Mouse (Mus musculus) B cell, adult 2 months (primary cell): ENCODE results near the gene Hacl1.

Experiments
- DNase-seq, 2 experiments: peaks; one replicate each; pipeline ENCODE4 v3.0.0; 2022

The Hacl1 gene

DNA sequence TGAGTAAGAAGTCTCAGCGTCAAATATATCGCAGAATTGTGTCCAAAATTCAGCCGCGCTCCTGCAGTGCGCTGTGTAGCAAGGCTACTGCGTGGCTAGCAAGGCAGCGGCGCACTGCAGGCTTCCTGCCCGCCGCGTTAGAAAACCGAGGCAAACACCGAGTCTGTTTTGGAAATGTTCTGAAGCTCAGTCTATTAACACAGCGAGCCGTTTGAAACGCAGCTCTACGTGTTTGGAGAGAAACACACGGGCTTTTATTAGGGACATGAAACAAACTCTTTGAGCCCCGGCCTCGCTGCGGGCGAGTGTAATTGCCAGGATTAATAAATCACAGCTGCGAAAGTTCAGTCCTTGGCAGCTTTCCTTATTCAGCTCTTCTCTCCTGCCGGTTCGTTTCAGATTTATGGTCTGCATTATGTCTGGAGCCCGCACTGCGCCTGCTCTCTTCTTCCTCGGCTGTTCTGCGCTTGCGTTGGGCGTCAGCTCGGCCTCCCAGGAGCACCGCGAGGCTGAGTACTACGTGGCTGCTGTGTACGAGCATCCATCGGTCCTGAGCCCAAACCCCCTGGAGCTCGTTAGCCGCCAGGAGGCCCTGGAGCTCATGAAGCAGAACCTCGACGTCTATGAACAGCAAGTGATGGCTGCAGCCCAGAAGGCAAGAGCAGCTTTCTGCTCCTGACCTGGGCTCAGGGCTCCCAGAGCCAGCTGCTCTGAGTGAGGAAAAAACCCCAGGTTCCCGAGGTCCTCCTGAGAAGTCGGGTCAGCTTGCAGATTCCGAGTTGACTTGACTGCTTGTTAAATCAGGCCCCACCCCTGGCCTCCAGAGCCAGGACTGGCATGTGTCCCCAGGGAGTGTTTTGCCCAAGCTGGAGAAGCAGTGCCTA lies 20.8 kb upstream of the Hacl1 start:
- peak; percentile 71 to 73 for DNase-seq

GRCm38 (mm10) chr14:31660312-31661093 lies 19.4 kb upstream of the Hacl1 start:
- no peak for DNase-seq

DNA sequence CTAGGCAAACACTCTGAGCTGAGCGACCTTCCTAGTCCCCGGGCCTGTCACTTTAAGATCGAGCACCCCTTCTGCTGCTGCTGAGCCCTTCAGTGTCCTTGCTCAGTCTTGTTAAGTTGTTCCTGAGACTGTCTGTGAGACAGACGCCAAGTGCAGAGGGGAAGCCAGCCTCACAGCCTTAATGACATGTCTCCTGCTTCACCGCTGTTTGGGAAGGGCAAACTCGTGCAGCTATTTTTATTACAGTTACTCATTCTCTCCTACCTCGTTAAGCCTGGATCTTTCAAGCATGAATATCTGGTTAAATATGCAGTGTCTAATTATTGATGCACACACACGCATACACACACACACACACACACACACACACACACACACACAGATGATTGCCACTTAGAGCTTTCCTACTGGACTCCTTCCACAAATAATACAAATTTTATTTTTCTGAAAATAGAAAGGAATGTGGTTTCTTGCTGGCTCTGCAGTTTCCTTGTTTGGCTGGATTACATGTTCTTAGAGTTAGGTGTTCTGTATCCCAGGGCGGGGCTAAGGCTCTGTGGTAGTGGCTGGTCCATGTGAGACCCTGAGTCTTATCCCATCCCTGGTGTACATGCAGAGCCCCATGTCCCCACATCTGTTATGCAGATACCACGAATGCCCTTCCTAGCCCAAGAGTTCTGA lies 18.6 kb upstream of the Hacl1 start:
- no peak for DNase-seq

- DNase-seq = no peak
Measured at GRCm38 (mm10) chr14:31658126-31658680, 17.1 kb upstream of the Hacl1 start.

- peak; percentile 83 to 84 for DNase-seq
Measured at GRCm38 (mm10) chr14:31656857-31657645, 16.0 kb upstream of the Hacl1 start.

- DNase-seq = no peak
Measured at GRCm38 (mm10) chr14:31656386-31656785, 15.3 kb upstream of the Hacl1 start.

- no peak for DNase-seq
Measured at GRCm38 (mm10) chr14:31655406-31655805, 14.3 kb upstream of the Hacl1 start.

GRCm38 (mm10) chr14:31654816-31655215 lies 13.7 kb upstream of the Hacl1 start:
- DNase-seq = no peak

GRCm38 (mm10) chr14:31653101-31653875 lies 12.2 kb upstream of the Hacl1 start:
- no peak for DNase-seq

DNA sequence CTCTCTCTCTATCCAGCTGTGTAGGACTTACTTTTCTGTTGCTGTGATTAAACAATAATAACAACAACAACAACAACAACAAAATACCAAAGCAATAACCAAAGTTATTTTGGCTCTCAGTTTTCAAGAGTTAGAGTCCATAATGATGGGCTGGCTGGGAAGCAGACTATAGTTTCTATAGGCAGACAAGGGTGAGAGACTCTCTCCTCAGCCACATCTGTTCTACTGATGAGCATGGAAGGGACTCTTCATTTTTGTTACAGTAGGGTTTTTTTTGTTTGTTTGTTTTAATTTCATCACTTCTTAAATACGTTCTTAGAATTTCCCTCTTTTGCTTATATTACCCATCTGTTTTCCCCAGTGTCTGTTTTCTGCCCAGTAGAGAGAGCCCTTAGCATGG lies 11.5 kb upstream of the Hacl1 start:
- no peak for DNase-seq

DNA sequence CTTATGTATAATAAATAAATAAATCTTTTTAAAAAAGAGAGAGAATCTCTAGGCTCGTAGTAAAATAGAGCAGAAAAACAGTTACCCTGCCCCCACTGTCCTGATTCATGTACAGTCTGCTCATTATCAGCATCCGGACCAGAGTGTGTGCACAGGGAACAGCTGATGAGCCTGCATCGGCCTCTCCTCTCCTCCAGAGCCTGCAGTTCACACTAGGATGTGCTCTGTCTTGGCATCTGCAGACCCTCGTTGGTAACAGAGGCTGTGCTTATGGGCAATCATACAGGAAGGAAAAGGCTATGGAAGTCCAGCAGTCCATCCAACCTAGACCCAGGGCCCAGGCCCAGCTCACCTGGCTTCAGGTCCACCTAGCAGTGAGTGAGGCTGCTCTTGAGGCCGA lies 11.0 kb upstream of the Hacl1 start:
- no peak for DNase-seq

- DNase-seq = no peak
Measured at GRCm38 (mm10) chr14:31651206-31651605, 10.1 kb upstream of the Hacl1 start.

DNA sequence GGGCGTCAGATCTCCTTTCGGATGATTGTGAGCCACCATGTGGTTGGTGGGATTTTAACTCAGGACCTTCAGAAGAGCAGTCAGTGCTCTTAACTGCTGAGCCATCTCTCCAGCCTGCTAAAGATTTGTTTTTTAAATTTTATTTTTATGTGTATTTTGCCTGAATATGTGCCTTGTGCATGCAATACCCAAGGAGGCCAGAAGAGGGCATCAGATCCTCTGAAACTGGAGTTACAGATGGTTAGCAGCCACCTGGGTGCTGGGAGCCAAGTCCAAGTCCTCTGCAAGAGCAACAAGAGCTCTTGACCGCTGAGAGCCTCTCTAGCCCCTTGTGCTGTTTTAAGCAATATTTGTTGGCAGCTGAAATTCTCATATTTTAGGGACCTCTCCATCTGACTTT lies 9.3 kb upstream of the Hacl1 start:
- DNase-seq = peak; percentile 48 to 51

DNA sequence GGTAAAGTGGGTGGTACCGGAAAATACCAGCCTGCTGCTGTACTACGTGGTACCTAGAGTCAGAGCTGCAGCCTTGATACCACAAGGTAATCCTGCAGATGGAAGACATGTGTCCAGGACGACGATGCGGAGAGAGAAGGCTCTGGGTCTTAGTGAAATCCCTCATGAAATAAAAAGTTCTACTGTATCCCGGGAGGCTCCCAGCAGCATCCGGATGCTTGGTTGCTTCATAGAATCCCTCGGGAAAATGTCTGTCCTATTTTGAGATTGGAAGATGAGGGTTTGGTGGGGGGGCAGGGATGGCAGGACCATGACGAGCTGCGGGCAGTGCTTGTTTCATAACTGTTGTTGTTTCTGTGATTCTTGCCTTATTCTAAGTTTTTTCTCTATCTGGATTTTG lies 6.9 kb upstream of the Hacl1 start:
- no peak for DNase-seq

DNA sequence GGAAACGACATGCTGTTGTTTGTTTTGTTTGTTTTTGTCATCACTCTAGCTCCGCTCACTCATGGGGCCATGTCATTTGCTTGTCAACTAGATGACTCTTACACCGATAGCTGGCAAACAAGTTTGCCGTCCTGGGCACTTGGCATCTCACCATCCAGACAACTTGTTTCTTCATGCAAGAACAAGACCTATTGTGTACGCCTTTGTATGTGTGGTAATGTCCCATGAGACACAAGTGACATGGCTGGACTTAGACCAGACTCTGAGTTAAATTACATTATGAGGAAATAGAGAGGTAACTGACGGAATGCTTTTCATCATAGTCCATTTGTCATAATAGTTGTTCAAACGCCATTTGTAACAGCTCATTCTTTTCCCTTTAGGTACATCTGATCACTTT lies 4.8 kb upstream of the Hacl1 start:
- DNase-seq = no peak

DNA sequence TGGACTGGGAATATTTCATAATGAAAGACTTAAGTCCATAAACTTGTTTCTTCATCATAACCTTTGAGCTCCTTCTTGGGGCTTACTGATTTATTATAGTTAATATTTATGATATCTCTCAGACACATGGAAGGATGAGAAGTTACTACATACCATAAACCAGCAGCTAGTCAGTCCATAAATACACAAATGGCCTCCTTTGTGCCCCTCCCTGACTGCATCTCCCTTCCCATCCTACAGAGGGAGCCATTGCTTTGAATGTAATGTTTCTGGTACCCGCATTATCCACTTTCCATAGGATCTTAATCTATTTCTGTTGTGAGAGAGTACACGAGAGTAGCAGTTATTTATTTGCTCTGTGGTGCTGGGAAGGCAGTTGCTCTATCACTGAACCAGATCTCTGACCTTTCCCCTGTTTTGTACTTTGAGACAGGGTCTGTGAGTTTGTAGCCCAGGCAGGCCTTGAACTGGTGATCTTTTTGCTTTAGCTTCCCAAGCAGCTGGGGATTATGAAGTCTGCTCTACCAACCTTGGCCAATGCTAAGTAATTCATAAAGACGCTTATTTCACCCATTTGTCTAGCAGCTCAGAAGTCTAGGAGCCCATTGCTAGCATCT lies 4.0 kb upstream of the Hacl1 start:
- peak; percentile 30 to 44 for DNase-seq

- DNase-seq = no peak
Measured at GRCm38 (mm10) chr14:31644183-31644830, 3.2 kb upstream of the Hacl1 start.

DNA sequence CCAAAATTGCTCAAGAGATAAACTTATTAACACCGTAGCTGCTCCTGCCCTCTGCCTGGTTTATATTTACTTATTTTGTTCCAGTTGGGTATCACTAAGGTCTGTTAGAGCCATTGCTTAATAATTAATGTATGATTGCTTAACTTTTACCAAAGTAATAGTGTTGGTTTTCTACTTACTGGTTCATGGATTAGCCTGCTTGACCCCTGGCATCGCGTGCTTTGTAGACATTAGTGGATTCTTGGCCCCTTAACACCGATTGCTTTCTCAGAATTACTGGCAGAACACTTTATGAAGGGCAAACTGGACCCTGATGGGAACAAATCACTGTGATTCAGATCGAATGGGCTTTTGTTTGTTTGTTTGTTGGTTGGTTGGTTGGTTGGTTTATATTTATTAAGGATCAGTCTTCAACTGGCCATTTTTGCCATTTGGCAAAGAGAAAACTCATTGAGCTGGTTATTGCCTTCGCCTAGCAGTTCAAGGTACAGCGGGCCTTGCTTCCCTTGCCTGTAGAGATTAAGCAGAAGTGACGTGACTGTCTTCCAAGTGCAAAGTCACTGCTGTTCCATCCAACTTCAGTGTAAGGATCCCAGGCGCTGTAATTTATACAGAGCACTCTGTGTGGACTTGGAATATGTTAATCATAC lies 545 bp upstream of the Hacl1 start:
- DNase-seq = no peak

- DNase-seq = no peak
Measured at GRCm38 (mm10) chr14:31640346-31640889, 668 bp downstream of the Hacl1 start, which contains the start of gene Gm49387. TSS of gene Gm49387 (minus strand) at chr14:31640878.

DNA sequence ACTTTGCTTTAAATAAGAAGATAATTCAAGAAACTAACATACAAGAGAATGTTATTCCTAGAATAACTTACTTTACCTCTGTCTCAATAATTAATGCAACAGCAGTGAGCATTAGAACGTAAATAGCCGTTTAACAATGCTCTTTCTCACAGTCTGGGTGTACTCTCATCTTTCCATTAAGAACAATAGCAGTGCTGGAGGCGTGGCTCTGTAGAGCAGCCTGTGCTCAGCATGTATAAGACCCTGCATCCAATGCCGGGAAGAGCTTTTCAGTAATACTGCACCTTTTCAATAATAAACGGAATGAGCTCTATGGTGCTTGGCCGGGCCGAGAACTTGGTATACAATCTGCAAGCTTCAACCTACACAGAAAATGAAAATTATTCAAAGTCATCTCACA lies 10.4 kb downstream of the Hacl1 start:
- DNase-seq = no peak
